Mouse (Mus musculus): ENCODE results near the gene Sult2b1.

DNA sequence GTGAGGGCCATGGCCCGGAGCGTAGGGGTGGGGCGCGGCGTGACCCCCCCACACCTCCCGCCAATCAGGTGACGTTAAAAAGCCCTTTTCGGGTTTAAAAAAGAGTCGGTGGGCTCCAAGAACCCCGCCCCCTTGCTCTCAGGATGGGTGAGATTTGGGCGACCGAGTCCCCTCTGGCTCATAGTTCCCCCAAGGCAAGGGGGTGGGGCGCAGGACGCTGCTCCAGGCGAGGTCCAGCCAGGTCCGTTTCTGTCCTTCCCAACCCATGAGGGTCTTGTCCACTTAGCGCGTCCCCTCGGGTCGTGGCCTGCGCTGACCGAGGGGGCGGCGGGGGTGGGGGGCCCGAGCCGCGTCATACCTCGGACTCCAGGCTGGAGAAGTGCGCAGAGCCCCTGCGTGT is 48.0 kb upstream of the Sult2b1 start:
- TF ChIP-seq CTCF (IDR thresholded peaks at IDR 0.05; ENCODE audit: control insufficient read depth, insufficient read depth, insufficient replicate concordance, low read depth, low read length): no peak
- TF ChIP-seq POLR2A (IDR thresholded peaks at IDR 0.05; ENCODE audit: control insufficient read depth, low read depth, low read length): no peak; the same call in 1 of the 2 replicates
